Mouse (Mus musculus) hindbrain, embryonic 12.5 days (tissue): Measurements from ENCODE around the gene Tmem210. TPM values are rescaled to one million over a fixed set of nuclear protein-coding genes. Genes with fewer than 3 reads are reported as not detected.
"Not testable (repeated sequence)": the region's sequence is repeated elsewhere in the genome, so short reads cannot be mapped to it uniquely, and the experiment has no call there.

ENCODE experiments used
- ATAC-seq: fragments of 200-750 bp; cut with Nextera tagmentation; 2 replicates; pipeline ENCODE4 v1.8.0; 2017; ENCODE audit warnings: moderate TSS enrichment; ENCODE audit not compliant: low FRiP score
- H3K27ac ChIP-seq: fragments of 300-500 bp; sonication (generic); 2 replicates; pipeline ENCODE4 v1.5.1; 2016; ENCODE audit warnings: mild to moderate bottlenecking
- H3K27me3 ChIP-seq: fragments of 300-500 bp; sonication (generic); 2 replicates; pipeline ENCODE4 v1.6.1; 2016; ENCODE audit warnings: mild to moderate bottlenecking
- H3K36me3 ChIP-seq: fragments of 300-500 bp; sonication (generic); 2 replicates; pipeline ENCODE4 v1.6.1; 2016; ENCODE audit warnings: mild to moderate bottlenecking
- H3K4me1 ChIP-seq: fragments of 300-500 bp; sonication (generic); 2 replicates; pipeline ENCODE4 v1.6.1; 2016
- H3K4me2 ChIP-seq: fragments of 300-500 bp; sonication (generic); replicated peaks from 2 replicates; pipeline ENCODE4 v1.6.1; 2016; ENCODE audit warnings: mild to moderate bottlenecking
- H3K4me3 ChIP-seq: fragments of 300-500 bp; sonication (generic); 2 replicates; pipeline ENCODE4 v1.5.1; 2016; ENCODE audit warnings: mild to moderate bottlenecking
- H3K9ac ChIP-seq: fragments of 300-500 bp; sonication (generic); 2 replicates; pipeline ENCODE4 v1.6.1; 2016; ENCODE audit warnings: mild to moderate bottlenecking, moderate library complexity
- H3K9me3 ChIP-seq: fragments of 300-500 bp; sonication (generic); replicated peaks from 2 replicates; pipeline ENCODE4 v1.6.1; 2016; ENCODE audit warnings: mild to moderate bottlenecking
- WGBS: fragments of 180-500 bp; shearing (Covaris S2); methylation state at CpG from one replicate; pipeline ENCODE4 v1.1.7; 2016; 5-methylcytosine and 5-hydroxymethylcytosine counted together
- polyA plus RNA-seq: library from polyadenylated mRNA; unstranded; fragments of >200 nt; fragmentation: Nextera tagmentation; extraction: Ambion mirVana; gene quantifications from 2 replicates; pipeline ENCODE4 v1.2.1, GENCODE M21; 2016

Tmem210 gene
- polyA plus RNA-seq, 1 experiment from 2014 or later, result not detected

- Histone ChIP-seq H3K4me2 (peak overlapping the region; percentile 77), H3K9ac (peak overlapping the region; percentile 79), H3K4me1 (peaks cover 16% of the 10 kb centered on the region), H3K4me3 (peak overlapping the region; percentile 95), H3K36me3 (peaks cover 10% of the 10 kb centered on the region)
- 64% methylated on average over 12 of the region's 12 CpGs for WGBS
- H3K9me3 ChIP-seq, H3K27me3 ChIP-seq, H3K27ac ChIP-seq, ATAC-seq: not testable (repeated sequence)
Observed at GRCm38 (mm10) chr2:25256443-25257109, 31.4 kb upstream of the Tmem210 start.

- H3K27ac ChIP-seq, H3K9me3 ChIP-seq, H3K4me3 ChIP-seq, H3K4me2 ChIP-seq, H3K27me3 ChIP-seq, H3K36me3 ChIP-seq, ATAC-seq, H3K9ac ChIP-seq: not testable (repeated sequence)
- H3K4me1 ChIP-seq, result peaks cover 19% of the 10 kb centered on the region
- 85% methylated on average over 5 of the region's 5 CpGs for WGBS
Observed at GRCm38 (mm10) chr2:25257250-25257649, 30.7 kb upstream of the Tmem210 start.

- no peak for ATAC-seq
- no peak overlapping the region for H3K9ac ChIP-seq
- H3K4me2 ChIP-seq, result no peak overlapping the region
- H3K9me3 ChIP-seq, result no peaks in the 10 kb centered on the region
- 54% methylated on average over 2 of the region's 2 CpGs for WGBS
- peaks cover 28% of the 10 kb centered on the region for H3K4me1 ChIP-seq
- H3K27me3 ChIP-seq, result peaks cover 10% of the 10 kb centered on the region
- H3K4me3 ChIP-seq, result no peak overlapping the region
- H3K27ac ChIP-seq, result no peak overlapping the region
- H3K36me3 ChIP-seq, result no peaks in the 10 kb centered on the region
Observed at GRCm38 (mm10) chr2:25258887-25259286, 29.1 kb upstream of the Tmem210 start.

GRCm38 (mm10) chr2:25261870-25262269, 26.1 kb upstream of the Tmem210 start:
- 0 out of 2 replicates have a peak, but pooled peaks have one; percentile 3 for ATAC-seq
- Histone ChIP-seq H3K27me3 (peaks cover 23% of the 10 kb centered on the region), H3K4me3 (peak overlapping the region; percentile 62), H3K9ac (peak overlapping the region; percentile 55), H3K36me3 (no peaks in the 10 kb centered on the region), H3K9me3 (no peaks in the 10 kb centered on the region), H3K27ac (no peak overlapping the region), H3K4me2 (peak overlapping the region; percentile 99), H3K4me1 (peaks cover 41% of the 10 kb centered on the region)
- 48% methylated on average over 12 of the region's 12 CpGs for WGBS

- under 1% methylated on average over 39 of the region's 39 CpGs for WGBS
- Histone ChIP-seq H3K4me3 (peak within 1 kb of the TSS; percentile 62), H3K36me3 (no peaks in the 10 kb centered on the region), H3K27ac (peak within 1 kb of the TSS; percentile 49), H3K9ac (peak within 1 kb of the TSS; percentile 73), H3K4me2 (peak within 1 kb of the TSS; percentile 99), H3K9me3 (no peaks in the 10 kb centered on the region), H3K27me3 (peaks cover 23% of the 10 kb centered on the region), H3K4me1 (peaks cover 46% of the 10 kb centered on the region)
- peak; percentile 98 for ATAC-seq
Observed at GRCm38 (mm10) chr2:25262291-25262767, 25.6 kb upstream of the Tmem210 start, which contains the start of gene Tprn. TSS of gene Tprn (plus strand) at chr2:25262618.

- peak; percentile 35 for ATAC-seq
- H3K9ac ChIP-seq, result peak overlapping the region; percentile 73
- H3K27me3 ChIP-seq, result peaks cover 23% of the 10 kb centered on the region
- WGBS, result under 1% methylated on average over 81 of the region's 82 CpGs
- peaks cover 52% of the 10 kb centered on the region for H3K4me1 ChIP-seq
- peak overlapping the region; percentile 99 for H3K4me2 ChIP-seq
- peak overlapping the region; percentile 62 for H3K4me3 ChIP-seq
- H3K9me3 ChIP-seq, result no peaks in the 10 kb centered on the region
- no peaks in the 10 kb centered on the region for H3K36me3 ChIP-seq
- H3K27ac ChIP-seq, result peak overlapping the region; percentile 49
Observed at GRCm38 (mm10) chr2:25262795-25263622, 24.9 kb upstream of the Tmem210 start.

- Histone ChIP-seq H3K9ac (peak overlapping the region; percentile 73), H3K27me3 (peaks cover 23% of the 10 kb centered on the region), H3K4me1 (peaks cover 52% of the 10 kb centered on the region), H3K27ac (no peak overlapping the region), H3K4me2 (peak overlapping the region; percentile 99), H3K9me3 (no peaks in the 10 kb centered on the region), H3K36me3 (0 out of 2 replicates have a peak, but pooled peaks cover 4% of the 10 kb centered on the region), H3K4me3 (peak overlapping the region; percentile 62)
- no peak for ATAC-seq
- WGBS, result 20% methylated on average over 12 of the region's 12 CpGs
Observed at GRCm38 (mm10) chr2:25263623-25264285, 24.2 kb upstream of the Tmem210 start.

GRCm38 (mm10) chr2:25264286-25264660, 23.7 kb upstream of the Tmem210 start:
- peak overlapping the region; percentile 62 for H3K4me3 ChIP-seq
- WGBS, result 83% methylated on average over 5 of the region's 5 CpGs
- no peak for ATAC-seq
- H3K27me3 ChIP-seq, result peaks cover 23% of the 10 kb centered on the region
- H3K9ac ChIP-seq, result peak overlapping the region; percentile 13; the same call in 1 of the 2 replicates
- no peak overlapping the region for H3K27ac ChIP-seq
- peak overlapping the region; percentile 99 for H3K4me2 ChIP-seq
- H3K36me3 ChIP-seq, result peaks cover 9% of the 10 kb centered on the region
- H3K4me1 ChIP-seq, result peaks cover 52% of the 10 kb centered on the region
- H3K9me3 ChIP-seq, result no peaks in the 10 kb centered on the region

GRCm38 (mm10) chr2:25264851-25265250, 23.1 kb upstream of the Tmem210 start:
- Histone ChIP-seq H3K4me3 (0 out of 2 replicates have a peak overlapping the region, but pooled peaks have one; percentile 1), H3K4me1 (peaks cover 52% of the 10 kb centered on the region), H3K4me2 (peak overlapping the region; percentile 99), H3K27ac (no peak overlapping the region), H3K27me3 (peaks cover 23% of the 10 kb centered on the region), H3K36me3 (peaks cover 15% of the 10 kb centered on the region), H3K9ac (0 out of 2 replicates have a peak overlapping the region, but pooled peaks have one; percentile 13), H3K9me3 (no peaks in the 10 kb centered on the region)
- no peak for ATAC-seq
- 74% methylated on average over 3 of the region's 3 CpGs for WGBS

- Histone ChIP-seq H3K27ac (0 out of 2 replicates have a peak overlapping the region, but pooled peaks have one; percentile 8), H3K27me3 (peaks cover 23% of the 10 kb centered on the region), H3K4me1 (peaks cover 58% of the 10 kb centered on the region), H3K4me2 (peak overlapping the region; percentile 99), H3K36me3 (peaks cover 19% of the 10 kb centered on the region), H3K9ac (peak overlapping the region; percentile 13), H3K4me3 (no peak overlapping the region), H3K9me3 (no peaks in the 10 kb centered on the region)
- WGBS, result 61% methylated on average over 6 of the region's 6 CpGs
- no peak for ATAC-seq
Observed at GRCm38 (mm10) chr2:25265897-25266656, 21.9 kb upstream of the Tmem210 start.

GRCm38 (mm10) chr2:25266720-25267119, 21.2 kb upstream of the Tmem210 start:
- peaks cover 19% of the 10 kb centered on the region for H3K36me3 ChIP-seq
- peak overlapping the region; percentile 99 for H3K4me2 ChIP-seq
- WGBS, result 46% methylated on average over 2 of the region's 2 CpGs
- H3K9me3 ChIP-seq, result no peaks in the 10 kb centered on the region
- no peak for ATAC-seq
- H3K9ac ChIP-seq, result peak overlapping the region; percentile 13
- H3K4me3 ChIP-seq, result no peak overlapping the region; the same call in 1 of the 2 replicates
- peaks cover 65% of the 10 kb centered on the region for H3K4me1 ChIP-seq
- peak overlapping the region; percentile 8; the same call in 1 of the 2 replicates for H3K27ac ChIP-seq
- peaks cover 23% of the 10 kb centered on the region for H3K27me3 ChIP-seq
